Mouse (Mus musculus): Measurements from ENCODE around the gene Rnf44.

DNA sequence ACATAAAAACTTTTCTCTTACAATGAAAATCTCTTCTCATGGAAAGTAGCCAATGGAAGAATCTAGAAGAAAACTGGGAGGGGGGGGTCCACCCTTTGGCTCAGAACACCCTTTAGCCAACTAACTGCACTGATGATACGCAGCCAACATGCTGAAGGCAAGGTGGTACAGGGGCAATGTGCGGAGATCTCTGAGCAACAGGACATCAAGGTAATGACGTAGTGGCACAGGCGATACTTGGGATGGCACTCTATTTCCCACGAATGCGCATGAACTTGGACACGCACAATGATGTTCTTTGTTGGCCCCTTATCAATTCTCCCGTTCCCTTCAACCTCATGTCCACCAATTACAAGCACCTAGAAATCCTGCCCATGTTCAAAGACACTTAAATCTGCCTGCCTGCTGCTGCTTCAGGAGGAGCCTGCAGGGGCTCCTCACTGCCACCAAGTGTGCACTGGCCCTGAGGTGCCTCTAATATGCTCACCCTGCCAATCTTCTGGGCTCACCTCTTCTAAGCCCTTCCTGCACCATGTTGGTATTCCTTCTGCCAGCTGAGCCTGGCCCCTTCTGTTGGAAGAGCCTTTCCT, 3.5 kb downstream of the Rnf44 start:
- TF ChIP-seq CTCF (IDR thresholded peaks at IDR 0.05; ENCODE audit: extremely low read depth, insufficient read depth, low read length) (no peak), POLR2A (IDR thresholded peaks at IDR 0.05; ENCODE audit: extremely low read depth, insufficient read depth, low read length) (no peak)

Measured in cortical plate, adult 2 months (tissue).